Mouse (Mus musculus): ENCODE results near the gene Palm2.

The Palm2 gene

DNA sequence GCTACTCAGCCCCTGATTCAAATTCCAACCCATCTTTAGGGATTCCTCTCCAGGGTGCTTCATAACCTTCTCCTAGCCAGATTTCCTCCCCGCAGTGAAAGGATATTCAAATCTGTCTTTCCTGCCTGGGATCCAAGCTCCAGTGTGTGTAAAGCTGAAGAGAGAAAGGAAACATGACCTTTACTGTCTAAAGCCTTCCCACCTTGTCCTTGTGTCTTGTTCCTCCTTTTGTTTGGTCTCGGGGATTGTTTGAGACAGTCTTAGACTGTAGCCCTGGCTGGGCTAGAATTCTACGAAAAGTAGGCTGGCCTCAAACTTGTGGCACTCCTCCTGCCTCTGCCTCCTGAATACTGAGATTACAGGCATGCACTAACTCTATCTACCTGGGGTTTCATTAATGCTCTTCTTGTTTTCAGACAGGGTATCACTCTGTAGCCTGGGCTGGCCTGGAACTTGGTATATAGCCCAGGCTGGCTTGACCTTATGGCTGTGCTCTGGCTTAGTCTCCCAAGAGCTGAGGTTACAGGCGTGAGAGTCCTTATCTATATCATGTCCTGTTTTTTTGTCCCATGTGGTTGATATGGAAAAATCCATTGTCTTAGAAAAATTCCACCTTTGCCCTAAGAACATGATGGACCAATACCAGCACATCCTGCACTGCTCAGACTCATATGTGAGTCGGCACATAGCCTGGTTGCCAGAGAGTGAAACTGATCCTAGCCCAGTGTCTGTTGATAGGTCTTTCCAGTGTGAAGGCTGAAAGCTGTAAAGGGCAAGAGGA is 260.5 kb downstream of the Palm2 start:
- DNase-seq (ENCODE audit: extremely low spot score, low read depth, low spot score) = no peak

- no peak for DNase-seq (ENCODE audit: extremely low spot score, low read depth, low spot score)
These were observed 262.9 kb downstream of the Palm2 start for GRCm38 (mm10) chr4:57696955-57697354.

DNA sequence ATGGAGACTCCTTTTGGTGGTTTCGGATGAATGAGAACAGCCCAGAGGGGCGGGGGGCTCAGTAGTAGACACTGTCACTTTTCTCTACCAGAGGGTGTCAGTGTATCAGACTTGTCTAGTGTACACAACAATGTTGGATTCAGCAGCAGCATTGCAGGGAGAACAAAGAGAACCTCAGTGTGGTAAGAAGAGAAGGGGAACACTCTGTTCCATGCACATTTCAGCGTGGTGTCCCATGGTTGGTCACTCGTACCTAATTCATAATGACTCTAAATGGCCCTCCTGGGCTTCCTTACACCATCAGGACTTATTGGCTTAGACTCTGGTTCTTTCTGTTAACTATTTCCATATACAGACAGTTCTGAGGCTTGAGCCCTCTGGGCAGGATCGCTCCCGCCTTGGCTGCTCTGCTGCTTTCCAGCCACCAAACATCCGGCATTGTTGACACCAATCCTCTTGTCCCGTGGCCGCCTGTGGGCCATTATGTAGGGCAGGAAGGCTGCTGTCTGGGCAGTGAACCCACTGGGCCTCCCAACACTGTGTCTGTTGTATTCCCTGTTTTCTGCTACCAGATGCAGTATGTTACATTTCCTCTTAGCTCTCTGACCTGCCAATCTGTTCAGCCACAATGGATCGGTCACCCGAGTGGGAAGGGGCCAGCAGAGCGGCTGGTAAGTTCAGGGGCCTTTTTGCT is 264.0 kb downstream of the Palm2 start:
- DNase-seq (ENCODE audit: extremely low spot score, low read depth, low spot score) = no peak

- no peak for DNase-seq (ENCODE audit: extremely low spot score, low read depth, low spot score)
These were observed 267.5 kb downstream of the Palm2 start for GRCm38 (mm10) chr4:57701576-57701975.

- no peak for DNase-seq (ENCODE audit: extremely low spot score, low read depth, low spot score)
These were observed 269.8 kb downstream of the Palm2 start for GRCm38 (mm10) chr4:57703574-57704470.

- DNase-seq (ENCODE audit: extremely low spot score, low read depth, low spot score) = no peak
These were observed 270.5 kb downstream of the Palm2 start for GRCm38 (mm10) chr4:57704575-57704974.

DNA sequence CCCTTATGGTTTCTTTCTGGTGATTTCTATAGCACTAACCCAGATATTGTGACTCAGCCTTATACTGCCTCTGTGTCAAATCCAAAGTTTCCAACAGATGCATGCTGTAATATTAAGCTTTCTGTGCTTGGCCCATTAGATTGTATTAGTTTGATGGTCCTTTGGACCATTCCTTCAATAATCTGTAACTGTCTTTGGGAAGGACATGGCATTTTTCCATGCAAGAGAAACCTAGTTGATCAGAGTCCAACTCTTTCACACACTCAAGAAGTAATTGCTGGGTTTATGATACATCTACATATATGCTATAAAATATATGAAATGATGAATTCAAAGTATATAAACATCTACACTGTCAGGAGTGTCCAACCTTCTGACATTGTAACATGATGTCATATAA is 281.8 kb downstream of the Palm2 start:
- DNase-seq (ENCODE audit: extremely low spot score, low read depth, low spot score) = no peak

DNA sequence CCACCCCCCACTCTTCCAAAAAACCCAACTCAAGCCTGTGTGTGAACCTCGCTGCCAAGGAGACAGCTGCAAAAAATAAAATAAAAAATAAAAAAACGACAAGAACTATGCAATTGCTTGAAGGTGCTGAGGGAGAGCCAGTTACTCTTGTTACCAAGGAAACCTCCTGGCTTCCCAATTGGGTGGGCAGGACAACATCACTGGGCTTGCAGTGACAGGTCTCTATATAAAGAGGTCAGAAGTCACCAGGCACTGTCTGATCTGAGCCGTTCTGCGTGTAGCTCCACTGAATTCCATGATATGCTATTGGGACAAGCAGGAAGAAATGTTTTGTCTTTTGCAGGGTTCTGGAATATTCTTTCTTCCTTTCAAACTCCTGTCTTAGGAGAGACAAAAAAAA is 282.7 kb downstream of the Palm2 start:
- no peak for DNase-seq (ENCODE audit: extremely low spot score, low read depth, low spot score)

DNA sequence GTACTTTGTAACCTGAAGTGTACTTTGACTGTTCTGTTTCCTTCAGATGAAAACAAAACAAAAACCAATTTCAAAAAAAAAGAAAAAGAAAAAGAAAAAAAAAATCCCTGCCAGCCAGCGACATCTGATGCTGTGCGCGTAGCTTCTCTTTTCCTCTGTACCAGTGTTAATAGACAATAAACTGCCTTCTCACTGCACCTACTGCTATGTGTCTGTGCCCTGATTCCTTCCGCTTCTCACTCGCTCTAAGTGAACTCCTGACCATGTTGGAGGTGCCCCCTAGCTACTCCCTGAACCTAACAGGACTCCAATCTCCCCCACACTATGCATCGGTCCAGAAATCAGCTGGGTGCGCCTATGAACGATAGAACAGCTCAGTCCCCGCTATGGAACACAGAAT is 283.3 kb downstream of the Palm2 start, which contains the start of gene Akap2:
TSS of gene Akap2 (plus strand) at position 304 of the 400 bp plus-strand sequence.
- DNase-seq (ENCODE audit: extremely low spot score, low read depth, low spot score) = no peak

GRCm38 (mm10) chr4:57719370-57719769 is 285.3 kb downstream of the Palm2 start:
- DNase-seq (ENCODE audit: extremely low spot score, low read depth, low spot score) = no peak

DNA sequence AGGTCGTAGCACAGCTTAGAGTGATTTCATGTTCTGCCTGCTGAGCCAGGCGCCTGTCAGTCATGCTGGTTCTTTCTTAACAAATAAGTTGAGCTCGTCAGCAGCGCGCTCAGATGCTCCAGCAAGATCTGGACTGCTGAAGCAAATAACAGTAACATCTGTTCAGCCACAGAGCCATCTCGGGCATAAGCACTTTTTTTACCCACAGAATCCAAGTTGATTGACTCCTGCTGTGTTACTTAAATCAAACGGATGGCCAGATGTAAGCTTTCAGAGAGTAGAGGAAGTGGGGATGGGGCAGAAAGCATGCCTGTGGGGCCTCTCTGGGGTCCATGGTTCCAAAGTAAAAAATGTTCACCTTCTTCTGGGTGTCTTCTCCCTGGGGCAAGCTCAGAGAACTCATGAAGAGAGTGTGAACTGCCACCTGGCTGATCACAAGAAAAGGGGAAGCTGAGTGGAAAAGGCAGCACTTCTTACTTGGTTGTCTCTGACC is 286.9 kb downstream of the Palm2 start:
- no peak for DNase-seq (ENCODE audit: extremely low spot score, low read depth, low spot score)

GRCm38 (mm10) chr4:57722296-57722695 is 288.2 kb downstream of the Palm2 start:
- DNase-seq (ENCODE audit: extremely low spot score, low read depth, low spot score) = no peak

DNA sequence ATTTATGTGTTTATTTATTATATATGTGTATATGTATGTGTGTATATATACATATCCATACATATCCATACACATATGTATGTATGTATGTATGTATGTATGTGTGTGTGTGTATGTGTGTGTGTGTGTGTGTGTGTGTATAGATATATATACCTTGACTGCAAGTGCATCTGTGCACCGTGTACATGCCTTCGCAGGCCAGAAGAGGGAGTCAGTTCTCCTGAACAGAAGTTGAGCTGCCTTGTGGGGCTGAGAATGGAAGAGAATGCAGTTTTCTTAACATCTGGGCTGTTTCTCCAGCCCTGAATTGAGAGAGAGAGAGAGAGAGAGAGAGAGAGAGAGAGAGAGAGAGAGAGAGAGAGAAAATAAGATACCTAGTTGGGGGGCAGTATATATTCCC is 289.6 kb downstream of the Palm2 start:
- no peak for DNase-seq (ENCODE audit: extremely low spot score, low read depth, low spot score)

GRCm38 (mm10) chr4:57725569-57725968 is 291.5 kb downstream of the Palm2 start:
- DNase-seq (ENCODE audit: extremely low spot score, low read depth, low spot score) = no peak

- DNase-seq (ENCODE audit: extremely low spot score, low read depth, low spot score) = no peak
These were observed 294.6 kb downstream of the Palm2 start for GRCm38 (mm10) chr4:57728611-57729183.

- no peak for DNase-seq (ENCODE audit: extremely low spot score, low read depth, low spot score)
These were observed 296.0 kb downstream of the Palm2 start for GRCm38 (mm10) chr4:57730047-57730446.

GRCm38 (mm10) chr4:57730801-57731598 is 297.0 kb downstream of the Palm2 start:
- DNase-seq (ENCODE audit: extremely low spot score, low read depth, low spot score) = no peak

GRCm38 (mm10) chr4:57732351-57732750 is 298.3 kb downstream of the Palm2 start:
- DNase-seq (ENCODE audit: extremely low spot score, low read depth, low spot score) = no peak

GRCm38 (mm10) chr4:57733445-57733844 is 299.4 kb downstream of the Palm2 start:
- no peak for DNase-seq (ENCODE audit: extremely low spot score, low read depth, low spot score)

- DNase-seq (ENCODE audit: extremely low spot score, low read depth, low spot score) = no peak
These were observed 301.4 kb downstream of the Palm2 start for GRCm38 (mm10) chr4:57735426-57735825.

All from hindlimb bud, embryonic 11.5 days (tissue).